Mouse (Mus musculus): ENCODE measurements around the gene Kctd13.

DNA sequence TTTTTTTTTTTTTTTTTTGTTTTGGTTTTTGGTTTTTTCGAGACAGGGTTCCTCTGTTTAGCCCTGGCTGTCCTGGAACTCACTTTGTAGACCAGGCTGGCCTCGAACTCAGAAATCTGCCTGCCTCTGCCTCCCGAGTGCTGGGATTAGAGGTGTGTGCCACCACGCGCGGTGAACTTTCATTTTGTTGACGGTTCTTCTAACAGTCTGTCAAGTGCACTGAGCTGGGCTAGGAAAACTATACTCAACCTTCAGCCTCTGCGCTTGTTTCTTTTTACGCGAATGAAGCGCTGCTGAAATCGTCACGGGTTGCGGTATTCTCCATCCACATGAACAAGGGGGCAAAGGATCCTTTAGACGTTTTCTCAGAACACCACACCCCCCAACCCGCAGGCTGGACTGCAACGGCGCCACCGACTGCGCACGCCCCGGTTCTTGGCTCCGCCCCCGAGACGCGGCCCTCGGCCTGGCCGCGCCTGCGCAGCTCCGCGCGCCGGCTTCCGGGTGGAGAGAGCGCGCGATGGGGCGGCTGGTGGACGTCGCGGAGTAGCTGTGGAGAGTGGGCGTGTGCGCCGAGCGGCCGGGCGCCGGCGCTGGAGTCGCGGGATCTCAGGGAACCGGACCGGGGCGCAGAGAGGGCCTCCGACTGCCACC lies at the start of gene Kctd13:
- TF ChIP-seq POLR2A (IDR thresholded peaks at IDR 0.05; ENCODE audit: insufficient read depth, low read depth, low read length) (peak; percentile 80), CTCF (IDR thresholded peaks at IDR 0.05; ENCODE audit: insufficient read depth, low read depth, low read length) (no peak)
